Mouse (Mus musculus): ENCODE results near the gene Slco1b2. TPM values are rescaled to one million over a fixed set of nuclear protein-coding genes. Genes with fewer than 3 reads are reported as not detected.
"Not testable (repeated sequence)": the region's sequence is repeated elsewhere in the genome, so short reads cannot be mapped to it uniquely, and the experiment has no call there.

The Slco1b2 gene
- not detected in 2 replicates for polyA plus RNA-seq (2014; fragmentation: Nextera tagmentation; extraction: Ambion mirVana)

DNA sequence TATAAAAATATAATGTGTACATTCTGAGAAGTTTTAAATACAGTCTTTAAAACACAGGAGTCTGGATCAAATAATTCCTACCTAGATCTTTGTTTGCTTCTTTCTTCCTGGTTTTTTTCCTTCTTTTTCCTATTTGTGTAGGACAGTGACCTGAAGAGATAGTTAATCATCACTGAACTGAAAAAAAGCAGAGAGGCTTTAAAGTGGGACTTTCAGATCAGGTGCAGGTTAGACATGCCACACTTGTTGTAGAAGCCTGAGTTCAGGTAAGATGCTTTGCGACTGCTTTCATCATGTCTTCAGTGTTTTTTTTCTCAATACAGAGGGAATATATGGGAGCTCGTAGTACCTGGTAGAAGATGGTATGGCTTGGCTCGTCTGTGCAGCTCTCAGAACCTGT lies at the start of gene Slco1b2:
Gene Slco1b2 (plus strand): TSS at position 228 of the 400 bp plus-strand sequence.
- 85% methylated on average over 3 of the region's 3 CpGs for WGBS
- Histone ChIP-seq H3K27ac (ENCODE audit: low read depth, low read length) (no peak within 1 kb of the TSS), H3K9me3 (ENCODE audit: control insufficient read depth, low read length) (no peaks in the 10 kb centered on the region)

DNA sequence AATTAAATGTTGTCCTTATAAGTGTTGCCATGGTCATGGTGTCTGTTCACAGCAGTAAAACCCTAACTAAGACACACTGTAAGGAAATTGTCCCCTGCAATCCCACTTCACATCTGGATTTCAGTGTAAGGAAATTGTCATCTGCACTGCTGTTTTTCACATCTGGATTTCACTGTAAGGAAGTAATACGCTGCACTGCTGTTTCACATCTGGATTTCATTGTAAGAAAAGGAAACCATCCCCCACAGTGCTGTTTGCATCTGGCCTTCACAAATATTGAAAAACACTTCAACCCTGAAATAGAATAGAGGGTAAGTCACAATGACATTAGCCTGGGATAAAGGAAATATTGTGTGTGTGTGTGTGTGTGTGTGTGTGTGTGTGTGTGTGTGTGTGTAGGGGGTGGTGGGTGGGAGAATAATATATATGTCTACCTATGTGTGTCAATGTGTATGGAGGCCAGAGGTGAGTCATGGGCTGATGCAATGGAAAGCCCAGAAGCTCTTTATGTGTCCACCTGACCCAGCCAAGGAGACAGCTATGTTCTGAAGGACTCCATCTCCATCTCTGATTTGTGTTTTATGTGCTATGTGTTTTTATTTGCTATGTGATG lies 44.4 kb upstream of the Slco1b2 start:
- Histone ChIP-seq H3K27ac (ENCODE audit: low read depth, low read length) (no peak overlapping the region), H3K27me3 (ENCODE audit: control insufficient read depth, insufficient read depth, low read length) (no peaks in the 10 kb centered on the region), H3K9ac (ENCODE audit: low read depth, low read length) (no peak overlapping the region), H3K4me1 (ENCODE audit: control insufficient read depth, insufficient read depth, low read length) (no peaks in the 10 kb centered on the region), H3K36me3 (ENCODE audit: control insufficient read depth, insufficient read depth, low read length) (no peaks in the 10 kb centered on the region), H3K4me3 (ENCODE audit: low read length) (no peak overlapping the region), H3K9me3 (ENCODE audit: control insufficient read depth, low read length) (no peaks in the 10 kb centered on the region), H3K4me2 (replicated peaks; ENCODE audit: low read depth, low read length) (no peak overlapping the region)
- ATAC-seq (ENCODE audit: low FRiP score, low TSS enrichment): no peak
- 85% methylated on average over 1 of the region's 1 CpGs for WGBS

More for the DNA sequence above, at the start of gene Slco1b2:
- Histone ChIP-seq H3K4me2 (replicated peaks; ENCODE audit: low read depth, low read length) (no peak within 1 kb of the TSS), H3K36me3 (ENCODE audit: control insufficient read depth, insufficient read depth, low read length) (no peaks in the 10 kb centered on the region), H3K4me3 (ENCODE audit: low read length) (no peak within 1 kb of the TSS), H3K4me1 (ENCODE audit: control insufficient read depth, insufficient read depth, low read length) (no peaks in the 10 kb centered on the region), H3K27me3 (ENCODE audit: control insufficient read depth, insufficient read depth, low read length) (no peaks in the 10 kb centered on the region), H3K9ac (ENCODE audit: low read depth, low read length) (no peak within 1 kb of the TSS)
- ATAC-seq (ENCODE audit: low FRiP score, low TSS enrichment): no peak

GRCm38 (mm10) chr6:141590002-141590401 lies 39.3 kb upstream of the Slco1b2 start:
- H3K4me2 ChIP-seq (replicated peaks; ENCODE audit: low read depth, low read length): no peak overlapping the region
- no peaks in the 10 kb centered on the region for H3K36me3 ChIP-seq (ENCODE audit: control insufficient read depth, insufficient read depth, low read length)
- no peaks in the 10 kb centered on the region for H3K27me3 ChIP-seq (ENCODE audit: control insufficient read depth, insufficient read depth, low read length)
- no peaks in the 10 kb centered on the region for H3K9me3 ChIP-seq (ENCODE audit: control insufficient read depth, low read length)
- no peak overlapping the region for H3K9ac ChIP-seq (ENCODE audit: low read depth, low read length)
- WGBS: 22% methylated on average over 1 of the region's 1 CpGs
- H3K4me1 ChIP-seq (ENCODE audit: control insufficient read depth, insufficient read depth, low read length): no peaks in the 10 kb centered on the region
- H3K27ac ChIP-seq (ENCODE audit: low read depth, low read length): no peak overlapping the region
- no peak for ATAC-seq (ENCODE audit: low FRiP score, low TSS enrichment)
- no peak overlapping the region for H3K4me3 ChIP-seq (ENCODE audit: low read length)

- H3K9me3 ChIP-seq (ENCODE audit: control insufficient read depth, low read length); H3K36me3 ChIP-seq (ENCODE audit: control insufficient read depth, insufficient read depth, low read length); H3K9ac ChIP-seq (ENCODE audit: low read depth, low read length); H3K27ac ChIP-seq (ENCODE audit: low read depth, low read length); H3K4me2 ChIP-seq (replicated peaks; ENCODE audit: low read depth, low read length); H3K4me1 ChIP-seq (ENCODE audit: control insufficient read depth, insufficient read depth, low read length); H3K4me3 ChIP-seq (ENCODE audit: low read length); H3K27me3 ChIP-seq (ENCODE audit: control insufficient read depth, insufficient read depth, low read length); ATAC-seq (ENCODE audit: low FRiP score, low TSS enrichment): not testable (repeated sequence)
- 11% methylated on average over 4 of the region's 4 CpGs for WGBS
Measured at GRCm38 (mm10) chr6:141590598-141591200, 38.6 kb upstream of the Slco1b2 start.

DNA sequence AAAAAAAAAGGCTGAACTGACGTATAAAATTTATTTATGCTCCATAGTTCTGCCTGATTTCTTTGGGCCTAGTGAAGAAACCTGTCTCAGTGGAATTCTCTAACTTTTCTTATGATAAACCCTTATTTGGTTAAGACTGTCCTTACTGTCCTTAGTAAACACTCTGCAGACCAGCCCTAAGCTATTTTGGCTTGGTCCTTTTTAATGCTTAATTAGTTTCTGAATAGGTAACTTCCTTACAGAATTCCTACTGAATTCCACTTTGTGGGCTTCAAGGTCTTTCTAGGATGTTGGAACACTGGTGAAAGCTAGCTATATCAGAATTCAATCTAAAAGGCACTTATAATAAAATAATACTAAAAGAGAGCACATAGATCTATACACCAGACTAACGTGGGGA lies 33.2 kb upstream of the Slco1b2 start:
- Histone ChIP-seq H3K9ac (ENCODE audit: low read depth, low read length) (no peak overlapping the region), H3K27ac (ENCODE audit: low read depth, low read length) (no peak overlapping the region), H3K4me1 (ENCODE audit: control insufficient read depth, insufficient read depth, low read length) (no peaks in the 10 kb centered on the region), H3K9me3 (ENCODE audit: control insufficient read depth, low read length) (peaks cover 7% of the 10 kb centered on the region), H3K4me2 (replicated peaks; ENCODE audit: low read depth, low read length) (no peak overlapping the region), H3K27me3 (ENCODE audit: control insufficient read depth, insufficient read depth, low read length) (no peaks in the 10 kb centered on the region), H3K36me3 (ENCODE audit: control insufficient read depth, insufficient read depth, low read length) (no peaks in the 10 kb centered on the region), H3K4me3 (ENCODE audit: low read length) (no peak overlapping the region)
- ATAC-seq (ENCODE audit: low FRiP score, low TSS enrichment): no peak
- 82% methylated on average over 2 of the region's 2 CpGs for WGBS

DNA sequence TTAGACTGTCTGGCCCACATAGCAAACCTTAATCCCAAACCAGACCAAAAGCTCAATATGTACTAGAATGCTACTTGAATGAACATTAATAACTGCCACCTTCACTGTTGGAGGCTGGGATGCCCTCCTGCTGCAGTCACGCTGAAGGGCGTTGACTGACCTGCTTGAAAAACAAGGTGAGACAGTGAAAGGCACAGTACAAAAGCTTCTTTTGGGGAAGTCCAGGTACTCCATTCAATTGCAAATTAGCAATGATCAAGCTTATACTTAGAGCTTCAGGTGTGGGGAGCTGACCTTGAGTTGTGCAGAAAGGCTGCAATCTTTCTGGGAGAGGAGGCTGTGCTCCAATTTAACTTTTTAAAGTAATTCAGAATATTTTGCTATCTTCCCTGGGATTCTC lies 32.3 kb upstream of the Slco1b2 start:
- Histone ChIP-seq H3K9ac (ENCODE audit: low read depth, low read length) (no peak overlapping the region), H3K9me3 (ENCODE audit: control insufficient read depth, low read length) (peaks cover 7% of the 10 kb centered on the region), H3K4me2 (replicated peaks; ENCODE audit: low read depth, low read length) (no peak overlapping the region), H3K4me3 (ENCODE audit: low read length) (no peak overlapping the region), H3K27ac (ENCODE audit: low read depth, low read length) (no peak overlapping the region), H3K4me1 (ENCODE audit: control insufficient read depth, insufficient read depth, low read length) (no peaks in the 10 kb centered on the region), H3K36me3 (ENCODE audit: control insufficient read depth, insufficient read depth, low read length) (no peaks in the 10 kb centered on the region), H3K27me3 (ENCODE audit: control insufficient read depth, insufficient read depth, low read length) (no peaks in the 10 kb centered on the region)
- WGBS: 95% methylated on average over 2 of the region's 2 CpGs
- no peak for ATAC-seq (ENCODE audit: low FRiP score, low TSS enrichment)

DNA sequence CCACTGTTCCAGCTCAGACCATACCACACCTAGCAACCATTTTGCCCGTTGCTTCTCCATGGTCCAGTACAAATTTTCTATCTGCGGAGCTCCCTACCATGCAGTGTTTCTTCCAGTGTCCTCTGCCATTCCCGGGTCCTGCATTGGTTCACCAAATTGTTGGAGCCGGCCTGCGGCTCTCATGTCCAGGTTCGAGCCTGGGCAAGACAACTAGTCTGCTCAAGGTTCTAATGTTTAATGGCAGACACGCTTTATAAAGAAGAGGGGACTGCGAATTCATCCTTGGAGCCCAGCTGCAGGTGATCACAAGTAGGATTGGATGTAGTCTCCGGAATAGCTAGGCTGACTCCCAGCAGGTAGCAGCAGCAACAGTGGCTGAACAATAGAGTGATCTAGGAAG lies 28.4 kb upstream of the Slco1b2 start:
- Histone ChIP-seq H3K4me2 (replicated peaks; ENCODE audit: low read depth, low read length) (no peak overlapping the region), H3K4me3 (ENCODE audit: low read length) (no peak overlapping the region), H3K9me3 (ENCODE audit: control insufficient read depth, low read length) (peaks cover 7% of the 10 kb centered on the region), H3K4me1 (ENCODE audit: control insufficient read depth, insufficient read depth, low read length) (no peaks in the 10 kb centered on the region), H3K27me3 (ENCODE audit: control insufficient read depth, insufficient read depth, low read length) (no peaks in the 10 kb centered on the region), H3K9ac (ENCODE audit: low read depth, low read length) (no peak overlapping the region), H3K27ac (ENCODE audit: low read depth, low read length) (no peak overlapping the region), H3K36me3 (ENCODE audit: control insufficient read depth, insufficient read depth, low read length) (no peaks in the 10 kb centered on the region)
- ATAC-seq (ENCODE audit: low FRiP score, low TSS enrichment): no peak
- WGBS: 71% methylated on average over 9 of the region's 9 CpGs

DNA sequence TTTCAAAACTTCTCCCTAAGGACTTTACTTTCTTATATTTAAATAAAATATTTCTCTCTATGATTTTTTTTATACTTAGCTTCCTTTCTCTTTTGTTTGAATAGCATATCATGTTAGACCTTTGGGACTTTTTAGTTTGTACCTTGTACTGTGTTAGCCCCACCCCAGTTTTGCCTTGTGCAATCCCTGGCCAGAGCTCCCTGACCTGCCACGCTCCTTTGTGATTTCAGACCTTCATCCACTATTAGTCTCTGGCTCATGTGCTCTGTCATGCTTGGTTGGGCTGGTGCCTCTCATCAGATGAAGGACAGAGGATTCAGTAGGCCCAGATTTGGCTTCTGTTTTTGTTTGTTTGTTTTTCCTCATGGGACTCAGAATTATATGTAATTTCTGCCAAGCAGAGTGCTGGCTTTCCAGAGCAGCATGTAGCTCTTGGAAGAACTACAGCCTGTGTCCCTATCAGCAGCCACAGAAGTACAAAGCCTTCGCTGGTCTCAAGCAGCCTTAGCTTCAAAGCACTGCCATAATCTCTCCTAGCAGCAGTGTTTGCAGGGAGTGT lies 18.5 kb upstream of the Slco1b2 start:
- 63% methylated on average over 2 of the region's 2 CpGs for WGBS
- Histone ChIP-seq H3K4me2 (replicated peaks; ENCODE audit: low read depth, low read length) (no peak overlapping the region), H3K36me3 (ENCODE audit: control insufficient read depth, insufficient read depth, low read length) (no peaks in the 10 kb centered on the region), H3K27ac (ENCODE audit: low read depth, low read length) (no peak overlapping the region), H3K9ac (ENCODE audit: low read depth, low read length) (no peak overlapping the region), H3K27me3 (ENCODE audit: control insufficient read depth, insufficient read depth, low read length) (no peaks in the 10 kb centered on the region), H3K9me3 (ENCODE audit: control insufficient read depth, low read length) (no peaks in the 10 kb centered on the region), H3K4me3 (ENCODE audit: low read length) (no peak overlapping the region), H3K4me1 (ENCODE audit: control insufficient read depth, insufficient read depth, low read length) (no peaks in the 10 kb centered on the region)
- no peak for ATAC-seq (ENCODE audit: low FRiP score, low TSS enrichment)

GRCm38 (mm10) chr6:141614017-141614416 lies 15.3 kb upstream of the Slco1b2 start:
- Histone ChIP-seq H3K4me3 (ENCODE audit: low read length) (no peak overlapping the region), H3K4me1 (ENCODE audit: control insufficient read depth, insufficient read depth, low read length) (no peaks in the 10 kb centered on the region), H3K27ac (ENCODE audit: low read depth, low read length) (no peak overlapping the region), H3K9ac (ENCODE audit: low read depth, low read length) (no peak overlapping the region), H3K27me3 (ENCODE audit: control insufficient read depth, insufficient read depth, low read length) (no peaks in the 10 kb centered on the region), H3K4me2 (replicated peaks; ENCODE audit: low read depth, low read length) (no peak overlapping the region), H3K36me3 (ENCODE audit: control insufficient read depth, insufficient read depth, low read length) (no peaks in the 10 kb centered on the region), H3K9me3 (ENCODE audit: control insufficient read depth, low read length) (no peaks in the 10 kb centered on the region)
- ATAC-seq (ENCODE audit: low FRiP score, low TSS enrichment): no peak

Data from kidney, embryonic 14.5 days (tissue).